Mouse (Mus musculus) embryonic fibroblast, embryonic 13.5 days (primary cell): ENCODE measurements around the gene Efna1.

Experiments
- CTCF ChIP-seq: IDR thresholded peaks from 2 replicates; pipeline ENCODE4 v1.5.1; 2011; ENCODE audit warnings: mild to moderate bottlenecking, control low read depth, low read length, moderate library complexity, borderline replicate concordance; ENCODE audit not compliant: insufficient read depth
- POLR2A ChIP-seq: IDR thresholded peaks from 2 replicates; pipeline ENCODE4 v1.6.1; 2011; ENCODE audit warnings: low read depth, mild to moderate bottlenecking, control low read depth, low read length, moderate library complexity

DNA sequence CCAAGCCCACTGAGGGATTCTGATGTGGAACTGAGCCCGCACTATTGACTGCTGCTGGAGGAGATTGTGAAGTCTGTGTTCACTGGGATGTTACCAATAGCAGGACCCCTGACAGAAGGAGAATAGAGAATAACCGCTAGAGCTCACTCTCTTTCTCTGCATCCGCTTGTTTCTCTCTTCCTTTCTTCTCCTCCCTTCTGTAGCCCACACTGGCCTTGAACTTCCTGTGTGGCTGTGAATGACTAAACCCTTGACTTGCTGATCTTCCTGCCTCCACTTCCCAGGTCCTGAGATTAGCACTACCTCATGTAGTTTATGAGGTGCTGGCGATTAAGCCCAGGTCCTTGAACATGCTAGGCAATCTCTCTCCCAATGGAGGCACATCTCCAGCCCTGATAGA, 33.5 kb downstream of the Efna1 start:
- TF ChIP-seq POLR2A = 0 out of 2 replicates have a peak, but pooled peaks have one; percentile 24
- no peak for TF ChIP-seq CTCF
